Mouse (Mus musculus) kidney, embryonic 14.5 days (tissue): Measurements from ENCODE around the gene Kcnip4. TPM values are rescaled to one million over a fixed set of nuclear protein-coding genes. Genes with fewer than 3 reads are reported as not detected.

Experiments
- ATAC-seq: fragments of 200-750 bp; cut with Nextera tagmentation; 2 replicates; pipeline ENCODE4 v1.8.0; 2017; ENCODE audit warnings: moderate number of reproducible peaks, mild to moderate bottlenecking, moderate TSS enrichment, moderate library complexity; ENCODE audit not compliant: low FRiP score, low TSS enrichment
- H3K27ac ChIP-seq: fragments of 300-500 bp; sonication (generic); 2 replicates; pipeline ENCODE4 v1.5.1; 2014; ENCODE audit warnings: low read depth, mild to moderate bottlenecking, low read length, moderate library complexity, mixed read lengths
- H3K27me3 ChIP-seq: fragments of 300-500 bp; sonication (generic); 2 replicates; pipeline ENCODE4 v1.6.1; 2014; ENCODE audit warnings: mild to moderate bottlenecking, low read length; ENCODE audit not compliant: control insufficient read depth, insufficient read depth
- H3K36me3 ChIP-seq: fragments of 300-500 bp; sonication (generic); 2 replicates; pipeline ENCODE4 v1.6.1; 2014; ENCODE audit warnings: low read length, mixed read lengths; ENCODE audit not compliant: control insufficient read depth, insufficient read depth
- H3K4me1 ChIP-seq: fragments of 300-500 bp; sonication (generic); 2 replicates; pipeline ENCODE4 v1.6.1; 2014; ENCODE audit warnings: low read length, mixed read lengths; ENCODE audit not compliant: control insufficient read depth, insufficient read depth
- H3K4me2 ChIP-seq: fragments of 300-500 bp; sonication (generic); replicated peaks from 2 replicates; pipeline ENCODE4 v1.6.1; 2014; ENCODE audit warnings: low read depth, mild to moderate bottlenecking, low read length
- H3K4me3 ChIP-seq: fragments of 300-500 bp; sonication (generic); 2 replicates; pipeline ENCODE4 v1.5.1; 2014; ENCODE audit warnings: mild to moderate bottlenecking, low read length
- H3K9ac ChIP-seq: fragments of 300-500 bp; sonication (generic); 2 replicates; pipeline ENCODE4 v1.6.1; 2014; ENCODE audit warnings: low read depth, mild to moderate bottlenecking, low read length, moderate library complexity
- H3K9me3 ChIP-seq: fragments of 300-500 bp; sonication (generic); 2 replicates; pipeline ENCODE4 v1.6.1; 2016; ENCODE audit warnings: low read length; ENCODE audit not compliant: control insufficient read depth
- WGBS: fragments of 180-500 bp; shearing (Covaris S2); extraction: QIAGEN DNeasy Blood & Tissue Kit; methylation state at CpG from one replicate; pipeline ENCODE4 v1.1.7; 2014; 5-methylcytosine and 5-hydroxymethylcytosine counted together
- polyA plus RNA-seq: library from polyadenylated mRNA; unstranded; fragments of >200 nt; fragmentation: Nextera tagmentation; extraction: Ambion mirVana; gene quantifications from 2 replicates; pipeline ENCODE4 v1.2.1, GENCODE M21; 2014

Kcnip4 gene
- polyA plus RNA-seq, 1 experiment from 2014 or later = 1.4 TPM

DNA sequence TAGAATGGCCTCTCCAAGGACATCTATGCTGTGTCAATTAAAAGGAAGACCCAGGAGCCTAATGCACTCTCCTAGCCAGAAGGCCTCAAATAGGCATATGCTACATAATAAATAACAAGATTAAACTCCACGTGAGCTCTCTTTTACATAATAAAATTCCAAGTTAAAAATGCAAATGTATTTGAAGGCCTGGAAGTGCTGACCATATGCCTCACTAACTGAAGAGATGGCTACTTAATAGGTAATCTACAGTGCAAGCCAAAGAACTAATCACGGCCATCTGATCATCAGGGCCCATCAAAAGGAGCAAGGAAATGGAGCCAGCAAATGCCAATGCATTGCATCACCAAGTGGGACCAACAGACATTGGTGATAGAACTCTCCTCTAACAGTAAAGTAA, 277.6 kb downstream of the Kcnip4 start:
- WGBS = 82% methylated on average over 2 of the region's 2 CpGs
- no peak for ATAC-seq
- H3K9ac ChIP-seq = no peak overlapping the region
- no peaks in the 10 kb centered on the region for H3K27me3 ChIP-seq
- H3K4me1 ChIP-seq = no peaks in the 10 kb centered on the region
- H3K9me3 ChIP-seq = no peaks in the 10 kb centered on the region
- no peak overlapping the region for H3K4me2 ChIP-seq
- H3K4me3 ChIP-seq = no peak overlapping the region
- no peaks in the 10 kb centered on the region for H3K36me3 ChIP-seq
- no peak overlapping the region for H3K27ac ChIP-seq

DNA sequence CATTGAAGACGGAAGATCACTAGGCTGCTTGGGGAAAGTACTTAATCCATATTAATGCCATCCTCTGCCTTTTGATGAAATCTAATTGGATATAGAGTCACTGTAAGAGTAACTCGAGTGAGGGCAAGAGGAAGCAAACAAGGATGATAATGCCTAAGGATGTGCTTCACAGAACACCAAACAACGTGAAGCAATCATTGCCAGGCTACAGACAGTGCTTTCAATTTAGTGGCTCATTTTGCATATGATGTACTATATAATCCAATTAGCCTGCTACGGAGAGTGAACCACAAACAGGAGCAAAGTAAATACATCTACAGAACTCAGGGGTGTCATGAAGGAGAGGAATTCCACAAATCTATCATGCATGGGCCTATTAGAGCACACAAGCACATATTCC, 280.3 kb downstream of the Kcnip4 start:
- ATAC-seq = no peak

DNA sequence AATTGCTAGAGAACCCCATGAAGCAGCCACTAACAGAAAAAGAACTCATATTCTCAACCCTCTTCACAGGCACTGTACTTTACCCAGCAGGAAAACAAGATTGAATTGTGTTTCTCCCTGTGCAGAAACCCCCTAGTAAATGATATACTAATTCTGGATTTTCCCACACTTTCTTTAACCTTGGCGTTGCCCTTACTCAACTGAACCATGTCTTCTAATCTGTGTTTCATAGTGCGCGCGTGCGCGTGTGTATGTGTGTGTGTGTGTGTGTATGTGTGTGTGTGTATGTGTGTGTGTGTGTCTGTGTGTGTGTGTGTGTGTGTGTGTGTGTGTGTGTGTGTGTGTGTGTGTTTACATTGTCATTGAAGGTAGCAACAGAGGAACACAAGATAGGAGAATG, 283.0 kb downstream of the Kcnip4 start:
- no peaks in the 10 kb centered on the region for H3K4me1 ChIP-seq
- ATAC-seq = peak; percentile 81; the same call in 1 of the 2 replicates
- H3K9me3 ChIP-seq = no peaks in the 10 kb centered on the region
- H3K9ac ChIP-seq = no peak overlapping the region
- no peak overlapping the region for H3K4me3 ChIP-seq
- H3K27ac ChIP-seq = no peak overlapping the region
- H3K36me3 ChIP-seq = no peaks in the 10 kb centered on the region
- 92% methylated on average over 6 of the region's 6 CpGs for WGBS
- H3K27me3 ChIP-seq = no peaks in the 10 kb centered on the region
- no peak overlapping the region for H3K4me2 ChIP-seq

More for the DNA sequence above, 280.3 kb downstream of the Kcnip4 start:
- Histone ChIP-seq H3K4me3 (no peak overlapping the region), H3K9ac (no peak overlapping the region), H3K4me2 (no peak overlapping the region), H3K27me3 (no peaks in the 10 kb centered on the region), H3K4me1 (no peaks in the 10 kb centered on the region), H3K27ac (no peak overlapping the region), H3K9me3 (no peaks in the 10 kb centered on the region), H3K36me3 (no peaks in the 10 kb centered on the region)
- 81% methylated on average over 4 of the region's 4 CpGs for WGBS

DNA sequence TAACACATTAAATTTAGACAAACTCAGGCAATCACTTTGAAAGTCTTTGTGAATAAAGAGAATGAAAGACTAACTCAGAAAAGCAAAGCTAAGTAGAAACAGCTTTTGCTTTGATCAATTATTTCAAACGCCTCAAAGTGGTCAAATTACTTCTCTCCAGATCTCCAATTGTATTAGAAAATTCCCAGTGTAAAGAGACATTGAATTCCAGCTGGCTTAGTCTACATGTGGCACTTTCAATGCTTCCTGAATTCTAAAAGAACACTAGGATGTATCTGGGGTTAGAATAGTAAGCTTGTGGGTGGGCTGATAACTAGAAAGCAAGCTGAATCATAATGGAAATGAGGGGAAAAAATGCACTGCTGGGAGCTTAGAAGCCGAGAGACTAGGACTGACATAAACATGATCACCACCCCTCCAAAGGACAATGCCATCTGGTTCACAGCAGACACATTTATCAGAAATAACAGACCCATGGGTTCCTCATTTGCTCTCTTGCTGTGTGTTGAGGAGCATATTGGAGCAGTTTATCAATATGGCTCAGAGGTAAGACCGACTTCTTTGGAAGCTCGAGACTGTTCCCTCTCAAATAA, 323.4 kb downstream of the Kcnip4 start:
- Histone ChIP-seq H3K9me3 (no peaks in the 10 kb centered on the region), H3K27ac (no peak overlapping the region), H3K4me2 (no peak overlapping the region), H3K4me3 (no peak overlapping the region), H3K9ac (no peak overlapping the region), H3K4me1 (no peaks in the 10 kb centered on the region), H3K27me3 (no peaks in the 10 kb centered on the region), H3K36me3 (no peaks in the 10 kb centered on the region)
- no peak for ATAC-seq
- 78% methylated on average over 4 of the region's 4 CpGs for WGBS

DNA sequence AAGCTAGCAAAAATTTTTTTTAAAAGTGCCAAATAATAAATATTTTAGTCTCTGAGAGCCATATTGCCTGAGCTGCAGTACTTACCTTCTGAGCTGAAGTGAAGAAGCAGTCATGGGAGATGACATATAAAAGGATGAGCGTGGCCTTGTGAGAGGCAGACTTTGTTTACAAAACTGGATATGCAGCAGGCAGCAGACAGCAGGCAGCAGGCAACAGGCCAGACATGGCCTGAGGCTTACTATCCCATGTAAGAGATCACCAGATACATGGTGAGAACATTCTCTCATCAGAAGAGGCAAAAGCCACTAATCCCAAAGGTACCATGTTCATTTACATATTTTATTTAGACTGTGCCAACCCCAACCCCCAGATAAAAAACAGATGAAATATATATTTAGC, 336.5 kb downstream of the Kcnip4 start:
- Histone ChIP-seq H3K36me3 (no peaks in the 10 kb centered on the region), H3K9me3 (no peaks in the 10 kb centered on the region), H3K9ac (no peak overlapping the region), H3K4me2 (no peak overlapping the region), H3K4me1 (no peaks in the 10 kb centered on the region), H3K27me3 (no peaks in the 10 kb centered on the region), H3K4me3 (no peak overlapping the region), H3K27ac (no peak overlapping the region)
- WGBS = 75% methylated on average over 1 of the region's 1 CpGs
- no peak for ATAC-seq

DNA sequence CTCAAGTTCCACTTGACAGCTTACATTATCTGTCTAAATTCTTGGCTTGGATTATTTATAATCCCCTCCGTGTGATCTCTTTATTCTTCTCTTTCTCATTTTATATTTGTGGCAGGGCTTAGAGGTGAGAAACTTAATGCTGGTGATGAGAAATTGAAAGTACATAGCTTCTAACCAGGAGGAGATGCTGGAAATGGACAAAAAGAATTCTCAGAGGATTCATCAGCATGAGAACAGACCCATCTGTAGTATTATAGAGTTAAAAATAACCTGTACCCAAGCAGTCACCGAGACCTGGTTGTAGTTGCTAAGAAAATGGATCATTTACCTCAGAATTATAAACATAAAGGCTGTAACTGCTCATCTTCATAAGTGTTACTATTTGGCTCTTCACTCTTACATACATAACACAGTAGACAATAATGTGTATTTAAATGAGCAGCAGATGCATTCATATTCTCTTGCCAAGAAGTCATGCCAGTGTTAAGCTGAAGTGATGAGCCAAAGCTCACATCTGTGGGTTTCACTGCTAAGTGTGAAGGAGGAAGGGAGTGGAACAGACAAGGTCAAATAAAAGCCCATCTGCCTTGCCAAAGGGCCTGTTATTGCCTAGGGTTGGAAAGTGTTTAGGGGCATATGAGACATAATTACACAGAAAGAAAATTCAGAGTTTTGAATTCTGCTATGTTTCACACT, 374.4 kb downstream of the Kcnip4 start:
- ATAC-seq = no peak
- no peak overlapping the region for H3K9ac ChIP-seq
- H3K9me3 ChIP-seq = no peaks in the 10 kb centered on the region
- no peak overlapping the region for H3K27ac ChIP-seq
- H3K4me1 ChIP-seq = no peaks in the 10 kb centered on the region
- no peaks in the 10 kb centered on the region for H3K36me3 ChIP-seq
- H3K4me2 ChIP-seq = no peak overlapping the region
- 80% methylated on average over 2 of the region's 2 CpGs for WGBS
- no peak overlapping the region for H3K4me3 ChIP-seq
- no peaks in the 10 kb centered on the region for H3K27me3 ChIP-seq

DNA sequence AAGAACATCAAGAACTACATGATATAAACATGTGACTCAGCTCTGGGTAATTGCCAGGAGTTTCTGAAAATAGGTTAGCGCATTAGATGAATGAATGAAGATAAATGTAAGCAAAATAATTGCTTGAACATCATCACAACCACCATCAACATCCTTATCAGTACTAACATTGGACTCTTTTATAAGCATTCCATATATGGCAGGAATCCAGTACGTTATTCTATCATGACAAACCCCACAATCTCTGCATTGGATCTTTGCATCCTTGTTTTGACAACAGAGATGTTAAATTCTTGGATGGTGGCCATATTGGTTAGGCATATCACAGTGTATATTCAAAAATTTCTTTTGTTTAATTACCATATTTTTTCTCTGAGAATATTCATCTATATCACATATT, 375.0 kb downstream of the Kcnip4 start:
- Histone ChIP-seq H3K9ac (no peak overlapping the region), H3K4me3 (no peak overlapping the region), H3K27me3 (no peaks in the 10 kb centered on the region), H3K9me3 (no peaks in the 10 kb centered on the region), H3K4me2 (no peak overlapping the region), H3K36me3 (no peaks in the 10 kb centered on the region), H3K27ac (no peak overlapping the region), H3K4me1 (no peaks in the 10 kb centered on the region)
- 82% methylated on average over 2 of the region's 2 CpGs for WGBS
- ATAC-seq = no peak

DNA sequence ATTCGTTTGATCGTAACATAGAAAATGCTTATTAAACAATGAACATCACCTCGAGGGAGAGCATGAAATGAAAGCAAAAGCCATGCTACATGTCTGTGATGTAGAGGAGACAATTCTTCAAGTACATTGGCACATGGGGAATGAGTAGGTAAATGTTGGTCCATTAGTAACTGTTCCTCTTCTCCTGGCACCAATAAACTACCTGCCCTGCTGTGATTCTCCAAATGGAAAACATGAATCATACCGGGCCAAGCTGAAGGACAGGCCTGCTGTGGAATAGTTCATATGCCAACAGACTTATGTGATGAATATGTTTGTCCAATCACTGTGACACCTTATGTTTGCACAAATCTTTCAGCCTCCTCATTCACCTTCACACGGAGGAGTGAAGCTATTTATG, 429.3 kb downstream of the Kcnip4 start:
- H3K27me3 ChIP-seq = no peaks in the 10 kb centered on the region
- no peak overlapping the region for H3K4me3 ChIP-seq
- H3K9ac ChIP-seq = no peak overlapping the region
- H3K9me3 ChIP-seq = no peaks in the 10 kb centered on the region
- no peak overlapping the region for H3K27ac ChIP-seq
- WGBS = 82% methylated on average over 5 of the region's 5 CpGs
- ATAC-seq = no peak
- no peaks in the 10 kb centered on the region for H3K36me3 ChIP-seq
- no peaks in the 10 kb centered on the region for H3K4me1 ChIP-seq
- no peak overlapping the region for H3K4me2 ChIP-seq

DNA sequence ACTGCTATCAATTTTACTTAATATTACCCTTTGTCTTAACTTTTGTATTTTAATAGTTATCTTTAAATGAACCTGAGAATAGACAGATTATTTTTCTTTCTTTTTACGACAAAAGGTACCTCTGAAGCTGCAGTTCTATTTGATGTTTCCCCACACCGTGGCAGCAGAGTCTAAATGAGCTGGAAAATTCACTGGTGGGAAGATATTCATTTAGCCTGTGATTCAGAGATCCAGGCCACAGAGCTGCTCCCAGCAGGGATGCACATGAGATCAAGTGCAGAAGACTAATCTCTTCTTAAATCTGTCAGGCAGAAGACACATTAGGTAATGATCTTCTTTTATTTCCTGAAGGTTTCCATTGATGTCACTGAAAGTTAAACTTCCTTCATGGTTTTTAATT, 429.8 kb downstream of the Kcnip4 start:
- no peaks in the 10 kb centered on the region for H3K27me3 ChIP-seq
- no peak overlapping the region for H3K4me2 ChIP-seq
- H3K9ac ChIP-seq = no peak overlapping the region
- no peak for ATAC-seq
- no peaks in the 10 kb centered on the region for H3K9me3 ChIP-seq
- no peaks in the 10 kb centered on the region for H3K36me3 ChIP-seq
- no peak overlapping the region for H3K4me3 ChIP-seq
- 78% methylated on average over 2 of the region's 2 CpGs for WGBS
- H3K27ac ChIP-seq = no peak overlapping the region
- no peaks in the 10 kb centered on the region for H3K4me1 ChIP-seq
